Mouse (Mus musculus) frontal cortex, postnatal 36 days (tissue): Measurements from ENCODE around the gene Riok1.

Experiments used
- DNase-seq, 2 experiments: peaks; one replicate each; pipeline ENCODE4 v3.0.0; 2022; ENCODE audit warnings: low spot score in 2 of 2

Riok1 gene

DNA sequence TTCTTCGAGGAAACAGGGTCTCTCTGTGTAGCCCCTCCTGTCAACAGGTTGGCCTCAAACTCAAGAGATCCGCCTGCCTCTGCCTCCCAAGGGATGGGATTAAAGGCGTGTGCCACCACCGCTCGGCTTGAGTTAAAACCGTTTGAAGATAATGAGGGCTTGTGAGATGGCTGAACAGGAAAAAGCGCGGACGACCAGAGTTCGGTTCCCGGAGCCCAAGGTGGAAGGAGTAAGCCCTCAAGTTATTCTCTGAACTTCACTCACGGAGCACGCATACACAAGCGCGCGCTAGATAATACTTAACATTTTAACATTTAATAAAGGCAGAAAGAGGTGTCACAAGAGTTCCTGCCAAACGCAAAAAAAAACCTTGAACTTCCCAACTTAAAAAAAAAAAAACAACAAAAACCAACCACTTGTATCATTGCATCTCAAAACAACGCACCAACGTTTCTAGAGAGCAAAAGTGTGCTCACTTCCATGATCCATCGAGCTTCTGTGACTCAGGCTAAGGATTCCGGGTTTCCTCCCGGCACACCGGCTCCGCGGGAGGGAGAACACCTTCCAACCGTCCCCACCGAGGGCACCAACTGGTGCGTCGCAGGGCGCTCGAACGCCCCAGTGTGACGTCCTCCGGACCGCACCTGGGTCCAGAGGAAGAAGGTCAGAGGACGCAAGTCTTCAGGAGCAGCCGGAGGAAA lies at the start of gene Riok1:
TSS of gene Riok1 (plus strand) at position 653 of the 701 bp plus-strand sequence.
- DNase-seq: no peak

- DNase-seq: no peak
These were observed 47.1 kb upstream of the Riok1 start for GRCm38 (mm10) chr13:37989701-37990100.

- DNase-seq: no peak
These were observed 44.0 kb upstream of the Riok1 start for GRCm38 (mm10) chr13:37992638-37993371.

DNA sequence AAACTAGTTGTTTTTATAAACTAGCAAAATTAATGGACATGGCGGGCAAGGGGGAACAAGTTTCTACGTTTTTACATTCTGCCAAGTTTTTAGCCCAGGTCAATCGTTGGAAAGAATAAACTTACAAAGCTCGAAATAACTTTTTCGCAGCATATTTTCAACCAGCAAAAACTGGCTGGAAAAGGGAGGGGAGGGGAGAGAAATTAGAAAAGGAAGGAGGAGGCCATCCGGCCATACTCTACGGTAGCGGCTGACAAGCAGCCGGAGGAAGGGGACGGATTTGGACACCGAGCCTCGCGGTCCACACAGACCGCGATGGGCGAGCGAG lies 43.5 kb upstream of the Riok1 start:
- no peak for DNase-seq

DNA sequence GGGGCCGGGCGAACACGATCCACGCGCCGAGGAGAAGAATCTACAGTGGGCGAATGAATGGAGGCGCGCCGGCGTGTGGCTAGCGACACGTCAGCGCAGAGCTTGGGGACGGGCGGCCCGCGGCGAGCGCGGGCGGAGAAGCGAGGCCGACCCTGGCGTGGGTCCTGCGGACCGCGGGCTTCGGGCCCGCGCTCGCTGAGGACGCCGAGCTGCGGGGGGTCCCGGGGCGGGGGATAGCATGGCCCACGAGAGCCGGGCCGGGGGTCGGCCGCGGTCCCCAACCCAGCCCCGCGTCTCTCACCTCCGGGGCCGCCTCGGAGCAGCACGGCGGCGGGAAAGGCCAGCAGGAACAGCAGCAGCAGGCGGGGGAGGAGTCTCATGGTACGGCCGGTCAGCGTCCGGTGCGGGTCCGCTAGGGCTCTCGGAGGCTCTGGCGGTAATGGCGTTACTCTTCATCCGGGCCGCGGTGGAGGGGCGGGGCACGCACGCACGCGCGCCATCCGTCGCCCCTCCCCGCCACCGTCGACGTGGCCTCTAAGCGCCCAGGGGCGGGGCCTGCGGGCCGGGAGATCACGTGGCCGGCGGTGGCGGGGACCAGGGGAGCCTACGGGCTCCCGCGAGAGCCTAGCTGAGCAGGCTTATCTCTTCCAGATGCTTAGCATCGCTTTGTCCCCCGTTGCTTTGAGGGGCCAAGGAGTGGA lies 42.9 kb upstream of the Riok1 start, which contains the start of gene Ssr1:
TSS of gene Ssr1 (minus strand) at position 514 of the 701 bp plus-strand sequence.
- DNase-seq: peak; percentile 92 to 95

GRCm38 (mm10) chr13:37994405-37994749 lies 42.4 kb upstream of the Riok1 start:
- DNase-seq: no peak

- DNase-seq: no peak
These were observed 37.1 kb upstream of the Riok1 start for GRCm38 (mm10) chr13:37999713-38000112.

- DNase-seq: no peak
These were observed 34.3 kb upstream of the Riok1 start for GRCm38 (mm10) chr13:38002461-38002860.

DNA sequence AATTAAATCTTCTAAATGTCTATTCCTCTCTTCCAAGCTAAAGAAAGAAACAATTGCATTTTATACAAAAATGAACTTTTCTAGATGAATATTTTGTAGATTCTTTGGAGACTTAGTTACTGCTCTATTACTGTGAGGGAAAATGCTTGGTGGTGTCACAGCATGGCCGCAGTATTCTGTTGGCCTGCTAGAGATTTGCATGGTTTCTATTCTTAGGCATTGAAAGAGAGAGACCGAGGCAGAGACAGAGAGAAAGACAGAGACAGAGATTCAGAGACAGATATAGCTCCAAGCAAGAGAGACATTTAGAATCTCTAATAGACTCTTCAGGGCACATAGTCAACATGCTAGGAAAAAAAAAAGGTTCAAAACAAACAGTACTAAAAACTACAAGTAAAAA lies 28.8 kb upstream of the Riok1 start:
- DNase-seq: no peak

DNA sequence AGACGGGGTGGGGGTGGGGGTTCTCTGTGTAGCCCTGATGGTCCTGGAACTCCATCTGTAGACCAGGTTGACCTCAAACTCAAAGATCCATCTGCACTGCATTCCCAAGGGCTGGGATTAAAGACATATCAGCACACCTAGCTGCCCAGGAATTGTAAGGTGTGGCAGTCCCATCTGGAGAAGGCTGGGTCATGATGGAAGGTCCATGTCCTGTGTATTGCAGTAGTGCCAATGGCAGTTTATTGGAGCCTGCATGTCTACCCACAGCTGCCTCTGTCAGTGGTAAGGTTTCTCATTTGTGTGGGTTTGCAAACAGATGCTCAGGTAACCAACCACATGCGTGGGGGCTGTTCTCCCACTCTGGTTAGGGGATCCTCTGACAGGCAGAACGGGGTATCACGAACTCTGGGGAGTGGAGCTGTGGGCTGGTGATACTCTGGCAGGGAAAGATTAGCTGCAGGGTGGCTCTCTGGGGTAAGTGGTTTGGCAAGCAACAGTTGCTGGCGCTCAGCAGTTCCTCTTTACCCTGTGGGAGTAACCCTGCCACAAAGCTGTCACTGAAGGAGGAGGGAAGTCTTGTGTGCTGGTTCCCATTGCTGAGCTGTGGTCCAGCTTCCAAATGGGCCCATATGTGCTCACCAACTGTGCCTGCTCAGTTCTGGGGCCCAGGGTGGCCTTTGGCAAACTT lies 26.9 kb upstream of the Riok1 start:
- DNase-seq: no peak

- no peak for DNase-seq
These were observed 26.3 kb upstream of the Riok1 start for GRCm38 (mm10) chr13:38010444-38010910.

DNA sequence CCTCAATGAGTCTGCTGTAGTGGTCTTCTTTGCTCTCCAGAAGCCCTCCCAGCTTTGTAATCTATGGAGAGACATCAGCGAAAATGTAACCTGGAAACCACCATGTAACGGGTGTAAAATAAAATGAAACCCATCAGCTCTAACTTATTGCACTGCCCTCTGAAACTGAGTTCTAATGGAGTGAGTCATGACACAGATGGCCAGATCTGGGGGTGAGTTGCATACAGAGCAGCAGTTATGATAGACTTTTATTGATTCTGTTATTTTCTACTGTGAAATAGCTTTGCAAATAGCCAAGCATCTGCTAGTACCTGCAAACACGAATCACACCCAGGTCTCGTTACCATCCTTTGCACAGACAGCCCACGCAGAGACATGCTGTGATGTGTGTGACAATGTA lies 24.4 kb upstream of the Riok1 start:
- DNase-seq: no peak

GRCm38 (mm10) chr13:38015591-38015990 lies 21.2 kb upstream of the Riok1 start:
- no peak for DNase-seq

- no peak for DNase-seq
These were observed 18.0 kb upstream of the Riok1 start for GRCm38 (mm10) chr13:38018791-38019190.

DNA sequence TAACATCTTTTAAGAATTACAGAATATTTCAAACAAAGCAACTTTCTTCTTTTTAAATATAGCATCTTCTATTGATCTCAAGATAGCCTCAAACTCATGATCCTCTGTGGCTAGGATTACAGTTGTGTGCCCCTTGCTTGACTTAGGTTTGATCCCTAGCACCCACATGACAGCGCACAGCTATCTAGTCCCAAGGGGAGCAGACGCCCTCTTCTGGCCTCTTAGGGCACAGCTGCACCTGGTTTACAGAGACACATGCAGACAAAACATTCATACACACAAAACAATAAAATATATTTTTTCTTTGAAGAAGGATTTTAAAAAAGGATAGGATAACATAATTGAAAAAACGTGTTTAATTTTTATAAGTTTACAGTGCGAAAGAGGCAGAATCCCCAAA lies 10.9 kb upstream of the Riok1 start:
- no peak for DNase-seq

- DNase-seq: no peak
These were observed 9.1 kb upstream of the Riok1 start for GRCm38 (mm10) chr13:38027618-38028248.

DNA sequence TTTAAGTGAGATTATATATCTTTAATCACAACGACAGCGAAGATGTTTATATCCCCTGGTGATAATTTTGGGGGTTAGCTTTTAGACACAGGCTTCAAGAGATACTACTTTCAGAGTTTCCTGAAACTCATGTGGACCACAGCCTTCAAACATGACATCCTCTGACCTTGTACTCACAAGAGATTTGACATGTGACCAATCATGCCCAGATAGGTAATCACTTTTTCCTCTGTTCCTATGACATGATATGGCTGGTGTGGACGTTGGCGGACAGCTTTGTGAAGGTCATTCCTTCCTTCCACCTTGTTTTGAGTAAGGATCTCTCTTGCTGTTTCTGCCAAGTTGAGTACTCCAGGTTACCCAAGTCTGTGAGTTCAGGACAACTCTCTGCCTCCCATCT lies 8.4 kb upstream of the Riok1 start:
- DNase-seq: no peak

DNA sequence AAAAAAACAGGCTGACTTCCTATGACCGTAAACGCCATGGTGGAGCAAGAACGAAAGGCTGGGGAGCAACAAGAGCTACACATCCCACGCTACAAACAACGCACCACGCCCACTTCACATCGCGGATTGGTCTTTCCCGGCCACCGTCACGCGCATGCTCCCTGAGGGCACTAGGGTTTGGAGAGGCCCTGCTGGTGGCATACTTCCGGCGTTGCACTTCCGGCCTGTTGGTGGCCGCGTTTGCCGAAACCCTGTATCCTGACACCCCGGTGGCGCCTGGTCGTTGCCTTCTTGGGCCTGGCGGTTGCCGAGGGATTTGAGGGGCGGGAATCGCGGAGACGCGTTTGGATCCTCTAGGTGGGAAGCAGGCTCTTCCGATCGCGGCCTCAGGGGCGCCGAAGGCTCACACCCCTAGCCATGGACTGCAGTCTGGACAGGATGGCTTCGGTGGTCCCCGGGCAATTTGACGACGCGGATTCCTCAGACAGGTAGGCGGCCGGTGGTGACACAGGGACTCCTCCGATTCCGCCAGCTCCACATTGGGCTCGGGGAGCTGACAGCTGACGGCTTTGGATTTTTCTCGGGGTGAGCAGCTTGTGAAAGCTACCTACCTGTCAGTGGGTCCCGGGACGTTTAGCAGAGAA lies 371 bp downstream of the Riok1 start, which contains the start of gene Cage1:
TSS of gene Cage1 (minus strand) at position 26 of the 644 bp plus-strand sequence.
- DNase-seq: peak; percentile 97 to 98

DNA sequence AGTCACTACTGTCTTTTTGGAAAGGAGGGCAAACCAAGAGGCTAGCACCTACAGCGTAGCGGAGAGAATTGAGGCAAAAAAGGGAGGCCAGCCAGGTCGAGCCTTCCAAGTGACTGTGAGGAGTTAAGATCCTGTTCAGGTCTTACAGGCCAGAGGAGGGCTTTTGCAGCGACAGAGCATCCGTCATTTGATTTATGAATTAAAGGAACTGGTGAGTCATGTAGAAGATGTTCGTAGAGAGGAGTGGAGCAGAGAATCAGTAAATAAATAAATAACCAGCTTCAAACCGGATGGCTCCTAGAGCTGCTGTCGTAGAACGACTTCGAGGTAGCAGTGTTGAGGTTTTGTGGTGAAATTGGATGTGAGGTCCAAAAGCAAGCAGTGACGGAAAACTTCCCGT lies 1.0 kb downstream of the Riok1 start:
- no peak for DNase-seq

DNA sequence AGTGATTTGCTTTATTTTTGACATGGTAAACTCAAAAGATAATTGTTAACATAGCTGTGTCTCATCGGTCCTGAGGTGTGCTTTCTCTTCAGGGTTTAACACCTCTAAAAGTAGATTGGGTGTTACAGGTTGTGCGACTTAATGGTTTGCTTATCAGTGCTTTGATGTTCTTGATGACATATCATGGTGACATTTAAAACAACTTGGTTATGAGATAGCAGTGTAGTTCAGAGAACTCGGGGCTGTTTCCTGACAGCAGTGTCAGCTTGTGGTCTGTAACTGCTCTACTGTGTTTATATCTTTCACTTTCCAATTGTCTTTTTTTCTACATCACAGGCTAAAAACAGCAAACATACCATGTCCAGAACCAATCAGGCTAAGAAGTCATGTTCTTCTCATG lies 13.1 kb downstream of the Riok1 start:
- no peak for DNase-seq

DNA sequence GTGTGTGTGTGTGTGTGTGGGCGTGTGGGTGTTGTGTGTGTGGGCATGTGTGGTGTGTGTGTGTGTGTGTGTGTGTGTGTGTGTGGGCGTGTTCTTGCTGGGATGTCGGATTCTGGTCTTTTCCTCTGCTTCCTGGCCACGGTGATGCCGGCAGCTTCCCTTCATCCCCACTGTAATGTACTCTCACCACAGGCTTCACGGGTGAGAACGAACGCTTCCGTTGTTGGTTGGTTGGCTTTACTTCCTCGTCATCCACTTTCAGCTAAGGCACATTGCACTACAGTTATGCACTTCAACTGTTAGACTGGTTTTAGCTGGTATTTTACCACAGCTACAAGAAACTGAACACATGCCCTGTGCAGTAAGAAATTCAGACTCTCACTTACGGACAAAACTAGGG lies 25.9 kb downstream of the Riok1 start:
- DNase-seq: no peak
